Mouse (Mus musculus) neutrophil, adult 5-6 weeks (primary cell): ENCODE data around the gene Lipt1. TPM values are rescaled to one million over a fixed set of nuclear protein-coding genes. Genes with fewer than 3 reads are reported as not detected.

Source experiments
- ATAC-seq: fragments of 151-379, 151-347 bp; 2 replicates; pipeline ENCODE4 v1.8.0; 2017; ENCODE audit warnings: mild to moderate bottlenecking, moderate TSS enrichment; ENCODE audit not compliant: insufficient number of reproducible peaks, poor library complexity, low FRiP score, severe bottlenecking; ENCODE audit errors: extremely low read depth
- total RNA-seq: library from RNA; stranded (forward); fragments of 200-1000 nt; gene quantifications from 2 replicates; pipeline ENCODE4 v1.2.3, GENCODE M21; 2017

The Lipt1 gene
- total RNA-seq, 1 experiment from 2014 or later, result 1.3 TPM

DNA sequence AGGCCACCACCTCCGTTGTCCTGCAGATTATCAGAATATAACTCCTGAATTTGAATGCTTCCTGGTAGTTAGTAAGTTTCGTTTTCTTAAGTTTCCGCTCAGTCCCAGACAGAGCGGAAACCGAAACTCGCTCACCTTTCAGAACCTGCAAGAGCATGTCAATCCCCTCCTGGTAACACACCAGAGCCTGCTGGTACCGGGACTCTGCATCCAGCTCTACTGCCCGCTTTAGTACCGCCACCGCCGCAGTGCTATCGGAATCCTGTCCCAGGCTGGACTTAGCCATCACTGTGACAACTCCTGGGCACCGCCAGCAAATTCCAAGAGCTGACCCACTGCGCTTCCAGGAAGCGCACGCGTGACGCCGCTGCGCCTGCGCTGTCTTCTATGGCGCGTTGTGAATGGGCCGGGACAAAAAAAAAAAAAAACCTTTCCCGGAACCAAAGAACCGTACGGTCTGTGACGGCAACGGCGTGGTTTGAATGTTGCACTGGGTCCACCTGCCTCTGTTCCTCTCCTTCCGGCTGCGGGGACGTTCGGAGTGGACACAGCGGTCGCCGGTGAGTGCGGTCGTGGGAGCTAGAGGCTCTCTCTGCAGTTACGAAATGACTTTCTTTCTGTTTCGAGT lies 18.6 kb downstream of the Lipt1 start, which contains the start of the genes Mitd1 and Mrpl30:
TSS of gene Mitd1 (minus strand) at position 387 of the 628 bp plus-strand sequence.
TSS of gene Mrpl30 (plus strand) at position 453 of the 628 bp plus-strand sequence.
- ATAC-seq, result peak; percentile 91

DNA sequence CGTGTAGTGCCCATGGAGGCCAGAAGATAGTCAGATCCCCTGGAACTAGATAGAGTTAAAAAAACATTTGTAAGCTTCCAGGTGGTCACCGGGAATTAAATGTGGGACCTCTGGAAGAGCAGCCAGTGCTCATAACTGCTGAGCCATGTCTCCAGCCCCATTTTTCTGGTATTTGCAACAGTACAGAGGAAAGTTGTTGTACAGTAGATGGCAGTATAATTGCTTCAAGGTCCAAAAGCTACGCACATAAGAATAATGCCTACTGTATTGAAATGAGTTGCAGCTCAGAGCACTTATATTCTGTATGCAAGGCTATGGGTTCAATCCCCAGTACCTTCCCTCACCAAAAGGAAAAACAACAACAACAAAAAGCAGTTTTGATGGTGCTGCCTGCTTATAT lies 19.9 kb downstream of the Lipt1 start:
- ATAC-seq, result no peak

DNA sequence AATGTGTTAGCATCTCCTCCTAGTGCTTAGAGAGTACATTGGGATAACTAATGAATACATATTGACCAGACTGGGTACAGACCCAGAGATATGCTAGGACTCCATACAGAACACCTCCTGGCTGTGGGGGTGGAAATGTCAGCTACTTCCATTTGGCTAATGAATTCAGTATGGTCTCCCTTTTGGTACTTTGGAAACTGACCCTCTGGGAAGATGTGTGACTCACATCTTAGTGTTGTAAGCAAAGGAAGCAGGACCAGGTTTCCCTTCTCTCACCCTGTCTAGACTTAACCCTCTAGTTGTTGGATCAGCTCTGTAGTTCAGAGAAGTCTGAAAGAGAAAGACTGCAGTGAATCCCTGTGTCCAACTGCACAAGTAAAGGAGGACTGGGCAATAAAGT lies 23.1 kb downstream of the Lipt1 start:
- ATAC-seq, result no peak

DNA sequence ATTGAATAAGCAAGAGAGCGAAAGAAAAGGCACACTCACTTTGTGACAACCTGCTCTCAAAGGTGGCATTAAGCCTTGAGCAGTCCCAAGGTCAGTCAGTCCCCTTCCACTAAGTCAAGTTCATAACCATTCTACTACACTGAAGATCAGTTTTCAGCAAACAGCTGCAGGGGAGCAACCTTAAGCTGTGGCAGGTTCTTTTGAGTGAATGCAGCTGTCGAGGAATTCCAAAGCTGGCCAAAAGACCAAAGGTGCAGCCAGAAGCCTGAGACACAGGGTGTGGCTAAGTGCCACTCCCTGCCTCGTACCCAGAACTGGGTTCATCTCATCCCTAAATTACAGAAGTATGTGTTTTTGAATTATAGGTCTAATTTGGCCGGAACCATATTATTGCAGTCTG lies 28.3 kb downstream of the Lipt1 start:
- ATAC-seq, result no peak

DNA sequence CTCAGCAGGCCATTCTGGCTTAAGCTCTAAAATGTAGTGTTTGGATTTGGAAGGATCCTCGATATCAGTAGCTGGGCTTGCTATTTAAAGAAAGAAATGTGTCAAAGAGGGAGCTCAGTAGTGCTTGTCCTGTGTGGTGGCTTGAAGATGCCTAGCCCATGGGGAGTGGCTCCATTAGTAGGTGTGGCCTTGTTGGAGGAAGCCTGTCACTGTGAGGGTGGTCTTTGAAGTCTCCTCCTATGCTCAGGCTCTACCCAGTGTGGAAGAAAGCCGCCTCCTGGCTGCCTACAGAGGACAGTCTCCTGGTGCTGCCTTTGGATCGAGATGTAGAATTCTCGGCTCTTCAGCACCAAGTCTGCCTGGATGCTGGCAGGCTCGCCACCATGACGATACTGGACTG lies 28.8 kb downstream of the Lipt1 start:
- ATAC-seq, result no peak

DNA sequence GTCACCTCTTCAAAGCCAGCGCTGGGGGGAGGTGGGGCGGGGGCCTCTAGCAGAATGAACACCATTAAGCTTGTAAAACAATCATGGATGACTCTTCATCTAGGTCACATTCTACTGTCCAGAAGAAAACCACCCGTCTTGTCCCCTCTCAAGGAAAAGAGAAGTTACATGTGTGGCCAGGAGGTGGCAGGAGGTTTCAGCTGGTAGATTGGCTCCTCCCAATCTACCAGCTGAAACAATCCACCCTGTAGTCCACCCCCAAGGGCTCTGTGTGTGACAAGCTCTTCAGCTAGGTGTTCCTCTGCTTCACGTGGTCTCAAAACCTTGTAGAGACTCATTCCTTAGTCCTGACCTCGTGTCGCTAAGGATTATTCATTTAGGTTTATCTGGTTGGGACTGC lies 31.6 kb downstream of the Lipt1 start:
- no peak for ATAC-seq

DNA sequence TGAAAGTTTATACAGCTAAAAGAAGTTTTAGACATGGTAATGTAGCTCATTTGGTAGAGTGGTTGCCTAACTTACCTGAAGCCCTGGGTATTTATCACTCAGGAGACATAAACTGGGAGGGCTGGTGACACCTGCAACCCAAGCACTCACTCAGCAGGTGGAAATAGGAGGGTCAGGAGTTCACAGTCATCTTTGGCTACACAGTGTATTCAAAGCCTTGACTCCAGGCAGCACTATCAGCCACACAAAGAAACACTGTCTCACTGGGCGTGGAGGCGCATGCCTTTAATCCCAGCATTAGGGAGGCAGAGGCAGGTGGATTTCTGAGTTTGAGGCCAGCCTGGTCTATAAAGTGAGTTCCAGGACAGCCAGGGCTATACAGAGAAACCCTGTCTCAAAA lies 41.2 kb downstream of the Lipt1 start:
- ATAC-seq, result no peak

DNA sequence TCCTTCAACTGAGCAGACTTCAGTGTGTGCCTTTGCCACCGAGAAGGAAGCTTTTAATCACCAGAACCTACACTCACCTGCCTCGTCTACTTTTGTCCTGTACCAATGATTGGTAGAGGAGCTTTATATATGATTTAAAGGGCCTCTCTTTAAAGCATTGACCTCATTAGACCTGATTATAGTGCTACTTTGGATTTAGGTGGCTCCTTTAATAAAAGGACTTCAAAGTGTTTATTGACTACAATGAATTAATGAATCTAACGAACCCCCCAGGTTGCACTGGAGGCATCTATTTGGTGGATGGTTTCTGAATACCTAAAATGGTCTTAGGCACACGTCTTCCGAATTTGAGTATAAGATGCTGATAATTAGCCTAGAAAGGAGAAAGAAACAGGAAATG lies 44.9 kb downstream of the Lipt1 start, which contains the start of gene Lyg2:
TSS of gene Lyg2 (minus strand) at position 101 of the 400 bp plus-strand sequence.
- no peak for ATAC-seq

DNA sequence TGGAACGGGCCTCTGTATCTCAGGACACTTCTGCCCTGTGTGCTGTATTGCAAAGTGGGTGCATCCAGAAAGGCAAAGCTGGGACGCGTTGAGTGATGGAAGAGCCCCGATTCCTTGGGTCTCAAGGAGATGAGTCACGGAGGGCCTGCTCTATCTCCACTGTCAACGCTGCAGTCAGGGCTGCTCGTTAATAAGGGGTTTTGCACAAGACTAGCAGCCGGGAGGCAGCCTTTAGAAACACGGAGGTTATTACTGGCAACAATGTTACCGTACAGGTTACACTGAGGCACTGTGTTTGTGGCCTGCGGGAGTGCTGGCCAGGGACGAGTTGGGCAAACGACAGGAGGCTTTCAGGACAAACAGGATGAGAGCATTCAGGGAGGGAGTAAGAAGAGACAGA lies 46.1 kb downstream of the Lipt1 start:
- no peak for ATAC-seq

DNA sequence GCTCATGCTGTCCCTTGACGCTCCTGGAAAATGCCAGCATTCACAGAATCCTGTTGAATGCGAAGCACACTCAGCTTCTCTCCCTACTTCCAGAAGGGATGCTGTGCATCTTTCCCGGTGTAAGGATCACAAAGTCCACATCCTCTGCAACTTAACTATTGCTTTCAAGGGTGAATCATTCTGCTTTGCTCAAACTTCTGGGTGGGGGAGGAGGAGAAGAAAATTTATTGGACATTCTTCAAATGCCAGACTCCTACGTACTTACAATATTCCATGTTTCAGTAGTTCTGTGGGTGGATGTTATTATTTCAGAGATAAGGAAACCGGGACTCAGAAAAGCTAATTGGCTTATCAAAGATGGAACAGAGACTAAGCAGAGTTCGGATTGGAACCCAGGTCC lies 46.6 kb downstream of the Lipt1 start:
- ATAC-seq, result no peak

DNA sequence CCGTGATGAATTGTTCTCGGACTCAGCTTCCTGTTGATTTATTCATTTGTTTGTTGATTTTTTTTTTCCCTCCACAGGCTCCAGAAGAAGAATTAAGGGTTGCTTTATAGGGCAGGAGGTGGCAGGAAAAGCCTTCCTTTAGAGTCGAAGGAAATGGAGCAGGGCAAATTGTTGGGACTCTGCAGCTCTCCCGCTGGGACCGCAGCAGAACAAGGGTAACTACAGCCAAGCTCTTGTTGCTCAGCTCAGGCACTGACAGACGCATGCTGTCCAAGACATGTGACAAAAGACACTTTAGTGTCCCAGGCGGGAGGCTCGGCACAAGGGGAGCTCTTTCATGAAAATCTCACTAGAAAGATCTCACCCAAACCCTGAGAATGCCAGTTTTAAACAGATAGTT lies 51.0 kb downstream of the Lipt1 start:
- no peak for ATAC-seq

Other genes starting within 250 kb of the Lipt1 start
- 0.12 TPM in 2 replicates for gene 2010300C02Rik, start 151.7 kb upstream of the Lipt1 start, total RNA-seq
- gene Tsga10, start 5.3 kb upstream of the Lipt1 start, total RNA-seq, result 12.5 and 12.9 TPM in 2 replicates
- gene Mitd1, start 18.7 kb downstream of the Lipt1 start, total RNA-seq, result 45.7 and 46.7 TPM in 2 replicates
- 89.7 and 93.7 TPM in 2 replicates for gene Mrpl30, start 18.7 kb downstream of the Lipt1 start, total RNA-seq
- gene Lyg2, start 44.8 kb downstream of the Lipt1 start, total RNA-seq, result not detected in 2 replicates
- gene Lyg1, start 86.0 kb downstream of the Lipt1 start, total RNA-seq, result not detected in 2 replicates
- gene Txndc9, start 126.2 kb downstream of the Lipt1 start, total RNA-seq, result 59.2 and 63.0 TPM in 2 replicates
- gene Eif5b, start 126.3 kb downstream of the Lipt1 start, total RNA-seq, result 22.1 and 24.2 TPM in 2 replicates